Mouse (Mus musculus) liver, postnatal 0 days (tissue): ENCODE data around the gene Psmd9. TPM values are rescaled to one million over a fixed set of nuclear protein-coding genes. Genes with fewer than 3 reads are reported as not detected.

Experiments
- ATAC-seq: fragments of 200-750 bp; cut with Nextera tagmentation; 2 replicates; pipeline ENCODE4 v1.8.0; 2017; ENCODE audit warnings: mild to moderate bottlenecking, moderate library complexity
- DNase-seq: peaks from one replicate; pipeline ENCODE4 v3.0.0-alpha.2; 2016
- H3K27ac ChIP-seq: fragments of 300-500 bp; sonication (generic); 2 replicates; pipeline ENCODE4 v1.5.1; 2014; ENCODE audit warnings: antibody characterized with exemption, moderate library complexity, mild to moderate bottlenecking, low read depth
- H3K27me3 ChIP-seq: fragments of 300-500 bp; sonication (generic); 2 replicates; pipeline ENCODE4 v1.6.1; 2014; ENCODE audit warnings: low read length, control low read depth, mixed read lengths; ENCODE audit not compliant: insufficient read depth
- H3K36me3 ChIP-seq: fragments of 300-500 bp; sonication (generic); replicated peaks from 2 replicates; pipeline ENCODE4 v1.6.1; 2014; ENCODE audit warnings: mild to moderate bottlenecking, control low read depth, low read length, moderate library complexity, mixed read lengths; ENCODE audit not compliant: insufficient read depth
- H3K4me1 ChIP-seq: fragments of 300-500 bp; sonication (generic); 2 replicates; pipeline ENCODE4 v1.6.1; 2014; ENCODE audit warnings: antibody characterized with exemption, mild to moderate bottlenecking, control low read depth; ENCODE audit not compliant: insufficient read depth
- H3K4me2 ChIP-seq: fragments of 300-500 bp; sonication (generic); 2 replicates; pipeline ENCODE4 v1.6.1; 2014; ENCODE audit warnings: low read depth, mild to moderate bottlenecking, low read length, moderate library complexity, mixed read lengths
- H3K4me3 ChIP-seq: fragments of 300-500 bp; sonication (generic); 2 replicates; pipeline ENCODE4 v1.5.1; 2014; ENCODE audit warnings: low read depth, low read length
- H3K9ac ChIP-seq: fragments of 300-500 bp; sonication (generic); replicated peaks from 2 replicates; pipeline ENCODE4 v1.6.1; 2014; ENCODE audit warnings: mild to moderate bottlenecking, moderate library complexity
- H3K9me3 ChIP-seq: fragments of 300-500 bp; sonication (generic); 2 replicates; pipeline ENCODE4 v1.6.1; 2016; ENCODE audit warnings: mild to moderate bottlenecking, control low read depth, low read length, mixed read lengths
- CTCF ChIP-seq: sonication (generic); IDR thresholded peaks from 2 replicates; pipeline ENCODE4 v1.5.1; 2016; ENCODE audit warnings: antibody characterized with exemption, low read depth
- EP300 ChIP-seq: IDR thresholded peaks from 2 replicates; pipeline ENCODE4 v1.6.1; 2016; ENCODE audit warnings: antibody characterized with exemption, low read depth, mild to moderate bottlenecking
- WGBS: fragments of 180-500 bp; shearing (Covaris S2); extraction: QIAGEN DNeasy Blood & Tissue Kit; methylation state at CpG from one replicate; pipeline ENCODE4 v1.1.7; 2014; ENCODE audit not compliant: insufficient replicate concordance; 5-methylcytosine and 5-hydroxymethylcytosine counted together
- polyA plus RNA-seq: library from polyadenylated mRNA; unstranded; fragments of >200 nt; fragmentation: Nextera tagmentation; extraction: Ambion mirVana; gene quantifications from 2 replicates; pipeline ENCODE4 v1.2.1, GENCODE M21; 2015

The Psmd9 gene
- polyA plus RNA-seq, 1 experiment from 2014 or later: 120 TPM

DNA sequence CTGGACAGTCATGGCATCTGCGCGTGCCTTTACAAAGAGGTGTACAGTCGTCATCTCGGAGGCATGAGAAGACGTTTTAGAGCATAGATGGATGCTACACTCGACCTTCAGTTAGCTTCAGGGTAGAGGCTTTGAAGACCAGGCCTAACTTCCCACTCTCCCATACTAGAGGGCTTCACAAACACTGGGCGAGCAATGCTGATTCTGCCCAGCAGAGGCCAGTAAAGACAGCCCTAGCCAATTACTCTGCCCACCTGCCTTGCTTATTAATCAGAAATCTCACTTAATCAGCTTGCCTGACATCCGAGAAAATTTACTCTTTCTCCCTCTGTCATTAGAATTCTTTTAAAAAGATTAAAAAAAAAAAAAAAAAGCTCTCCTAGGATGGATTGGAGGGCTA lies 116.0 kb downstream of the Psmd9 start:
- 49% methylated on average over 8 of the region's 8 CpGs for WGBS
- H3K4me1 ChIP-seq: no peaks in the 10 kb centered on the region

DNA sequence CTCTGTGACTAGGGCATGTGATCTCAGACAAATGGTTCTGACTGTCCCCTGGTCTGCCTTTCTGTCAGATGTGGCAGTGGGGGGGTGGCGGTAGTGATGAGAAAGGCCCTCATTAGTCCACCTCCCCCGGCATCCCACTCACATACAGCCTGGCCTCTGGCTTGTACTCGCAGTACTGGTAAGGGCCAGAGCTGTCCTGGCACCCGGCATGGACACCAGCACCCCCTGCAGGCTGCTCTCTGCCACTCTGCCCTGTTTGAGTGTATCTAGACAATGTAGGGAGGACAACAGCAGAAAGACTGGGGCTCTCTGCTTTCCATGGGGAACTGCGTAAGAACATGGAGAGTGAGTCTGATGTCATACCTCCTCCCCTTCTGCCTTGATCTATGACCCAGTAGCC lies 118.9 kb downstream of the Psmd9 start:
- no peak overlapping the region for H3K27ac ChIP-seq
- no peaks in the 10 kb centered on the region for H3K4me1 ChIP-seq
- WGBS: 75% methylated on average over 5 of the region's 5 CpGs
- DNase-seq (peak; percentile 29), ATAC-seq (no peak)
- H3K9ac ChIP-seq: no peak overlapping the region
- H3K27me3 ChIP-seq: no peaks in the 10 kb centered on the region
- H3K36me3 ChIP-seq: no peaks in the 10 kb centered on the region
- H3K9me3 ChIP-seq: no peaks in the 10 kb centered on the region
- no peak overlapping the region for H3K4me2 ChIP-seq
- TF ChIP-seq EP300 (no peak), CTCF (peak; percentile 45)
- no peak overlapping the region for H3K4me3 ChIP-seq

More for the DNA sequence above, 116.0 kb downstream of the Psmd9 start:
- Histone ChIP-seq H3K9me3 (no peaks in the 10 kb centered on the region), H3K27ac (no peak overlapping the region), H3K36me3 (no peaks in the 10 kb centered on the region), H3K27me3 (no peaks in the 10 kb centered on the region), H3K4me3 (no peak overlapping the region), H3K9ac (no peak overlapping the region), H3K4me2 (no peak overlapping the region)
- ATAC-seq (no peak), DNase-seq (no peak)
- TF ChIP-seq CTCF (peak; percentile 64), EP300 (no peak)

DNA sequence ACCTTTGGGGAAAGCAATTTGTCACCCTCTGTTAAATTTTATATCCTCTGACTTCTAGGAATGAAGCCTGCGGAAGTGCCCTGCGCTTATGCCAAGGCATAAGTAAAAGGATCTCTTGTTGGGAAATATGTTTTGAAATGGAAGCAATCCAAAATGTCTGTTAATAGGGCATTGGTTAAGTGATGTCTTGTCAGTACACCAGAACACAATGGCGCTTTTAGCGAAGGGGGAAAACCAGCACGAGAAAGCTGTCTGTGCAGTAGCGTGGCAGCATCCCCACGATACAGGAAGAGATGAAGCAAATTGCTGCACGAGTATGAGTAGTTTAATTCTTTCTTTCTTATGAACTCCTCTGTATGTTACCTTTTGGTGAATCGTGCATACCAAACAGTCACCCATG lies 125.4 kb downstream of the Psmd9 start:
- Histone ChIP-seq H3K4me1 (no peaks in the 10 kb centered on the region), H3K9ac (no peak overlapping the region), H3K9me3 (no peaks in the 10 kb centered on the region), H3K27me3 (no peaks in the 10 kb centered on the region), H3K27ac (no peak overlapping the region), H3K4me2 (no peak overlapping the region), H3K4me3 (no peak overlapping the region), H3K36me3 (no peaks in the 10 kb centered on the region)
- WGBS: 84% methylated on average over 9 of the region's 9 CpGs
- DNase-seq (no peak), ATAC-seq (no peak)
- TF ChIP-seq EP300 (no peak), CTCF (no peak)

DNA sequence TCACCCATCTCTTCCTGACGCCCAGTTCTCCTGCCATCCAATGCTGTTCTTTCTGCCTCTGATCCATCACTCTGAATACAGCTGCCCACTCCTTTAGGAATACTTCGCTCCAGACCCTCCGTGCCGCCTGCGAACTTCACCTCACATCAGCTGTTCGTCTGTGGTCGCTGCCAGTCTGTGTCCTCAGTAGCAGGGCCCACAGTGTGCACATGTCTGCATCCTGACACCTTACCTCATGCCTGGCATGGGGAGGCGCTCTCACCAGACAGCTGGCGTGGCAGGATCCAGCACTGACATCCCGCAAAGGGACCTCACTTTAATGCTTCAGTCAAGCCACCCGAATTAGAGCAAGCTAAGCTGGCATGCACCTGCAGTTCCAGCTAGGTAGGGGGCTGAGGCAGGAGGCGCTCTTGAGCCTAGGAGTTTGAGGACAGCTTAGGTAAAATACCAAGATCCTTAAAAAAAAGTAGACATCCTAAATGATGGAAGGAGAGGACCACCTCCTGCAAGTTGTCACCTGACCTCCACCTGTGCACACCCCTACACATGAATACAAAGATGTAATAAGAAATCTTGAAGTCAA lies 127.1 kb downstream of the Psmd9 start:
- H3K27me3 ChIP-seq: no peaks in the 10 kb centered on the region
- no peak overlapping the region for H3K4me2 ChIP-seq
- no peaks in the 10 kb centered on the region for H3K9me3 ChIP-seq
- H3K4me3 ChIP-seq: no peak overlapping the region
- WGBS: 62% methylated on average over 12 of the region's 12 CpGs
- ATAC-seq: no peak
- H3K27ac ChIP-seq: no peak overlapping the region
- no peaks in the 10 kb centered on the region for H3K4me1 ChIP-seq
- no peak overlapping the region for H3K9ac ChIP-seq
- peak; percentile 35 for DNase-seq
- TF ChIP-seq CTCF: peak; percentile 58
- TF ChIP-seq EP300: no peak
- H3K36me3 ChIP-seq: no peaks in the 10 kb centered on the region

DNA sequence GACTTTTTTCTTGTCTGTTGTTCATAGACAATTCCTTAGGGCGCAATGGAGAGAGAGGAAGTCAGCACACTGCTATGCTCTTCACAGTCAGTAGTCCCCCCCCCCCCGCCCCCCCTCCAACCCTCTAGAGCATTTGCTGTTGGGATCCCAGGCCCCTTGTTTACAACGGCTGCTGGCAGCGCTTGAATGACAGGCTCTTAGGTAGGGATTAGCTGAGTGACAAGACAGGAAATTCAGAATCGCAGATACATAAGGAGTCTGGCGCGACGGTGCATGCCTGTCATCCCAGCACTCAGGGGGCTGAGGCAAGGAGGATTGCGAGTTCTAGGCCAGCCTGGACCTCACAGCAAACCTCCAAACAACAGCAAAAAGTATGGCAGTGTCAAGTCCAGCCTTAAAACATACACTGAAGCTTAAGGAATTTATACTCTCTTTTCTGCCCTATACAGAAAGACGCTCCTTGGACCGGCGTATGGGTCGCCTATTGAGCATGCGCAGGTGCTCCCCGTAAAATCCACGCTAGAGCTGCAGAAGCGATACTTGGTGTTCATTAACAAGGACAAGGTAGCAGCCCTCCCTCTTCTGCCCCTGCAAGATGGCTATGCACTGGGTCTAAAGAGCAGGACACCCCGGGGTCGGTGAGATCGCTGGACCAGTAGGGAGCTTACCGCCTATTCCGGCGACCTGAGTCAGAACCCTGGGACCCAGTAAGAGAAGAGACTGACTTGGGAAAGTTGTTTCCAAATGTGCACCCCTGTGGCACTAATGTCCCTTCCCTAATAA lies 128.0 kb downstream of the Psmd9 start:
- WGBS: 57% methylated on average over 23 of the region's 23 CpGs

DNA sequence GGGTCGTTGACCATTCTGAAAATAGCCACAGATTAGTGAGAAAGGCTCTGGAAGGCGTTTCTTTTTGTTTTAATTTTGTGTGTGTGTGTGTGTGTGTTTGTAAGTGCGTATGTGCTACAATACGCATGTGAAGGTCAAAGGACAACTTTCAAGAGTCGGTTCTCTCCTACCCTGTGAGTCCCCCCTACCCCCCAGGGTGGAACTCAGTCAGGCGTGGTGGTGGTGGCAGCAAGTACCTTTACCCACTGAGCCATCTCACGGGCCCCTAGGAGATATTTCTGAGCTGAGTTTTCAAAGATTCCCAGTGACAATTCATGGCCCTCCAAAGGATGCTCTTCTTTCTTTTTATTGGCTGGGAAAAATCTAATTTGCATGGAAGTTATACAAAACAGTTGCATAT lies 128.6 kb downstream of the Psmd9 start:
- 67% methylated on average over 7 of the region's 7 CpGs for WGBS
- Histone ChIP-seq H3K36me3 (no peaks in the 10 kb centered on the region), H3K9ac (no peak overlapping the region), H3K27ac (no peak overlapping the region), H3K9me3 (no peaks in the 10 kb centered on the region), H3K4me2 (no peak overlapping the region), H3K27me3 (no peaks in the 10 kb centered on the region), H3K4me3 (no peak overlapping the region), H3K4me1 (no peaks in the 10 kb centered on the region)
- DNase-seq: no peak
- no peak for ATAC-seq
- no peak for TF ChIP-seq CTCF
- no peak for TF ChIP-seq EP300

More for the DNA sequence above, 128.0 kb downstream of the Psmd9 start:
- no peak overlapping the region for H3K4me2 ChIP-seq
- no peaks in the 10 kb centered on the region for H3K4me1 ChIP-seq
- TF ChIP-seq EP300: no peak
- TF ChIP-seq CTCF: no peak
- H3K27me3 ChIP-seq: no peaks in the 10 kb centered on the region
- ATAC-seq (no peak), DNase-seq (no peak)
- H3K27ac ChIP-seq: no peak overlapping the region
- H3K9me3 ChIP-seq: no peaks in the 10 kb centered on the region
- no peak overlapping the region for H3K9ac ChIP-seq
- H3K36me3 ChIP-seq: no peaks in the 10 kb centered on the region
- H3K4me3 ChIP-seq: no peak overlapping the region
